Mouse (Mus musculus): ENCODE measurements around the gene Hey2. TPM values are rescaled to one million over a fixed set of nuclear protein-coding genes. Genes with fewer than 3 reads are reported as not detected.

Hey2 gene
- total RNA-seq, 2 experiments from 2014 or later, result 1.1 to 1.4 TPM

GRCm38 (mm10) chr10:30791016-30791415 is 51.6 kb downstream of the Hey2 start:
- DNase-seq, result no peak

DNA sequence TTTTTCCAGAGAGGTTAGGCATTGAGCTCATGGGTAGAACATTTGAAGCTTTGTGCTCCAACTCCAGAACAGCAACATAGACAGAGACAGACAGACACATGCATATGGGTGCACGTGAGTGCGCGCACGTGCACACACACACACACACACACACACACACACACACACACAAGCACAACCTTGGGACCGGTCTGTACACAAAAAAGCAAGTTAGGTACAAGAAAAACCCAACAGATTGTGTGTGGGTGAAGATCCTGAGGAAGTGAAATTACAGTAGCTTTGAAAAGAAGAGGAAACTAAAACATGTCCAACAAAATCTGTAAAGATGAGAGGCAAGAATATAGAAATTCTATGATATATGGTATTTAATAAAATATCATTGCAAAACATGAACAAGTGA is 53.1 kb downstream of the Hey2 start:
- DNase-seq, result no peak

DNA sequence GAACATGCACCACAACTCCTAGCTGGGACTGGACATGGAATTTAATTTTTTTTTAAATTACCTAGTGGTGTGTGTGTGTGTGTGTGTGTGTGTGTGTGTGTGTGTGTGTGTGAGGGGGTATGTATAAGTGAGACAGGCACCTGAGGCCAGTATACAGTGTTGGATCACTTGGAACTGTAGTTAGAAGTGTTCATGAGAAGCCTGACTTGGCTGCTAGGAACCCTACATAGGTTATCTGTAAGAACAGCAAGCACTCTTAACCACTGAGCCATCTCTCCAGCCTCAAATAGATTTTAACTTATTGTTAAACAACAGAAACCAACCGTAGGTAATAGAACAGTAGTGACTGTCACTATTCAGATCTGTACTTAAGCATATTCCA is 54.3 kb downstream of the Hey2 start:
- no peak for DNase-seq

DNA sequence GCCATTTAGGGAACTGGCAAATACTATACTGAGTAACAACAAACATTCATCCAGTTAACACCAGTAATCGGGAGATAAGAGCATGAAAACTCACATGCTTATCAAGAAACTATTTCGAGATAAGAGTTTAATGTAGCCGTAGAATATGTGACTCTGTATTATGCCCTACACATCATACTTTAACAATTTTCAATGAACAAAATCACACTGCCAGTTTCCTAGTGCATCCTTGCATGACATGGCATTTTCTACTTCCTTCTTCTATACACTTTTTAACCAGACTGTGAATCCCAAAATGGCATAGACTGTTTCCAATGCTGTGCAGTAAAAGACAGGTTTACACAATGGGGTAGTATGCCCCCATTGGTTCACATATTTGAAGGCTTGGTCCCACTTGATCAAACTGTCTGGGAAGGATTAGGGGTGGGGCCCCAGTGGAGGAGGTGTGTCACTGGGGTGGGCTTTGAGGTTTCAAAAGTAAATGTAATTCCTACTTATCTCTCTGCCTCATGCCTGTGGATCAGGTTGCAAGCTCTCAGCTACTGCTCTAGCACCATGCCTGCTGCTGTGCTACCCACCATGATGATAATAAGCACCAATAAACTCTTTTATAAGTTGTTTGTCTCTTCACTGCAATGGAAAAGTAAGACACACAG is 54.8 kb downstream of the Hey2 start:
- no peak for DNase-seq

- DNase-seq, result peak in 1 of 2 experiments; percentile 26
These were observed 56.4 kb downstream of the Hey2 start for GRCm38 (mm10) chr10:30786103-30786754.

Other genes with a start within 250 kb of the Hey2 start
- 10 to 100 TPM in 1 of 2 experiments, 1 to 10 TPM in 1; 9.5 to 10.1 TPM for gene Trmt11, start 242.1 kb downstream of the Hey2 start, total RNA-seq (2021)
- gene Hint3, start 213.2 kb downstream of the Hey2 start, total RNA-seq (2021), result 10 to 100 TPM; 43.6 to 58.2 TPM
- gene Ncoa7, start 39.5 kb downstream of the Hey2 start, total RNA-seq (2021), result 10 to 100 TPM; 26.0 to 36.8 TPM

Measured in adrenal gland, postnatal 36 days (tissue).